Mouse (Mus musculus): ENCODE results near the gene Timm8a2.

DNA sequence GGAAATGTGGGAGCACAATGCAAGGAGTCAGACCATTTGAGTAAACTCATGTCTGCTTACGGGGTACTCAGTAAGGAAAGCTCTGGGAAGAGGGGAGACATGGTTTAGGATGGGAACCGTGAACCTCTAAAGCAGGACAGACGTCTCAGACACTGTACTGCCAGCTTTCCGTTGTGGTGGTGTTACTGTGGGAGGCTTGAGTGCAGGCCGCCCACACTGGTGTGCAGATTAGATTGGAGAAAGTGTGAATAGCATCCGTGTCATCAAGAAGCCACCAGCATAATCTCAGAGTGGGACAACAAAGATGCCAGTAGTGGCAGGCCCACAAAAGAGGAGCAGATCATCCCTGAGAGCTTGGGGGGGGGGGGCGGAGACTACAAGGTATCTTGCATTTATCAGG lies 32.2 kb upstream of the Timm8a2 start:
- TF ChIP-seq CTCF (IDR thresholded peaks at IDR 0.05; ENCODE audit: low read depth), result no peak
- TF ChIP-seq EP300 (IDR thresholded peaks at IDR 0.05; ENCODE audit: low read depth), result no peak

Measured in liver, embryonic 14.5 days (tissue).